Mouse (Mus musculus): Measurements from ENCODE around the gene Disp2.

DNA sequence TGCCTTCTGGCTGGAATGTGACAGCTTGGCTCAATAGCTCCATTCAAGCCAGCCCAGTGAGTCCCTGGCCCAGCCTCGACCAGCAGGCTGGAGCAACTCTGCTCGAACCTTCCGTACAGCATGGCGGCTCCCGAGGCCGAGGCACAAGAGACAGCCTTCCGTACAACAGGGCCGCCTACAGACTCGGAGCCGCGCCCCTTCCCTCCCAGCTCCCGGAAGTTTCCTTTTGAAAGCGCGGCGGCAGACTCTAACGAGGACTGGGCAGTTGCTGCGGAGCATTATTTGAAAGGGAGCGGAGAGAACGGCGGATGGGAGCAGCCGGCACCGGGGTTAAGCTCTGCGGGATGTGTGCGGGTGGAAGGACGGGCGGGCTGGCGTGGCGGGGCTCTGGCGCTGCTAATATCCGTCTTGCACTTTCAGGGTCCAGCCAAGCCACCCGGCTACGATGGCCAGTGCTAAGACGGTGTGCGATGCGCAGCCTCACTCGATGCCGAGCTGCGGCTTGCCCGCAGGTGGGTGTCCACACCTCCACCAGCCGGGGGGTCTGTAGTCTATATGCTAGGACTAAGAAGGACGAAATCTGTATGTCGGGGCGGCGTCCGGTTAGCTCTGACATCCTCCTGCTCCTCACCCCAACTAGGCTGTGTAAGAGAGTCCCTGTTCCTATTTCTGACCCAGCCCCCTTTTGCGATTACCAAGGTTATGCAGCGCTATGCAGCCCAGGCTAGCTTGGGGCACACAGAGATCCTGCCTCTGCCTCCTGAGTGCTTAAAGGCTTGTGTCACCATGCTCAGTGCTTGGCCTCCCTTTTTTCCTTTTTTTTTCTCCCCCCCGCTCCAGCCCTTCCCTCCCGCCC is 34.7 kb downstream of the Disp2 start, which contains the start of gene Knstrn:
- TF ChIP-seq CTCF (IDR thresholded peaks at IDR 0.05; ENCODE audit: insufficient read depth, low read length) = no peak
- TF ChIP-seq POLR2A (IDR thresholded peaks at IDR 0.05; ENCODE audit: borderline replicate concordance, extremely low read depth, low read depth, low read length) = no peak

Data from lung, adult 2 months (tissue).